Mouse (Mus musculus) neural tube, embryonic 14.5 days (tissue): ENCODE measurements around the gene AI661453. TPM values are rescaled to one million over a fixed set of nuclear protein-coding genes. Genes with fewer than 3 reads are reported as not detected.

Experiments used
- ATAC-seq: fragments of 200-750 bp; cut with Nextera tagmentation; 2 replicates; pipeline ENCODE4 v1.8.0; 2017; ENCODE audit warnings: low read depth, mild to moderate bottlenecking, moderate TSS enrichment, moderate library complexity
- H3K27ac ChIP-seq: fragments of 300-500 bp; sonication (generic); 2 replicates; pipeline ENCODE4 v1.5.1; 2014; ENCODE audit warnings: low read depth, mild to moderate bottlenecking, control low read depth, low read length, moderate library complexity, mixed read lengths
- H3K27me3 ChIP-seq: fragments of 300-500 bp; sonication (generic); 2 replicates; pipeline ENCODE4 v1.6.1; 2014; ENCODE audit warnings: low read length; ENCODE audit not compliant: control insufficient read depth, insufficient read depth
- H3K36me3 ChIP-seq: fragments of 300-500 bp; sonication (generic); 2 replicates; pipeline ENCODE4 v1.6.1; 2014; ENCODE audit warnings: low read length, mixed read lengths; ENCODE audit not compliant: control insufficient read depth, insufficient read depth
- H3K4me1 ChIP-seq: fragments of 300-500 bp; sonication (generic); 2 replicates; pipeline ENCODE4 v1.6.1; 2014; ENCODE audit warnings: low read length; ENCODE audit not compliant: control insufficient read depth, insufficient read depth
- H3K4me2 ChIP-seq: fragments of 300-500 bp; sonication (generic); 2 replicates; pipeline ENCODE4 v1.6.1; 2014; ENCODE audit warnings: mild to moderate bottlenecking, low read depth, low read length, control low read depth
- H3K4me3 ChIP-seq: fragments of 300-500 bp; sonication (generic); 2 replicates; pipeline ENCODE4 v1.5.1; 2014; ENCODE audit warnings: low read depth, low read length, control low read depth, mixed read lengths
- H3K9ac ChIP-seq: fragments of 300-500 bp; sonication (generic); replicated peaks from 2 replicates; pipeline ENCODE4 v1.6.1; 2014; ENCODE audit warnings: low read depth, mild to moderate bottlenecking, control low read depth, low read length, mixed read lengths
- H3K9me3 ChIP-seq: fragments of 300-500 bp; sonication (generic); 2 replicates; pipeline ENCODE4 v1.6.1; 2016; ENCODE audit warnings: low read length; ENCODE audit not compliant: control insufficient read depth
- WGBS: fragments of 180-500 bp; shearing (Covaris S2); extraction: QIAGEN DNeasy Blood & Tissue Kit; methylation state at CpG from one replicate; pipeline ENCODE4 v1.1.7; 2014; 5-methylcytosine and 5-hydroxymethylcytosine counted together
- polyA plus RNA-seq: library from polyadenylated mRNA; unstranded; fragments of >200 nt; fragmentation: Nextera tagmentation; extraction: Ambion mirVana; gene quantifications from 2 replicates; pipeline ENCODE4 v1.2.1, GENCODE M21; 2014

The AI661453 gene
- polyA plus RNA-seq, 1 experiment from 2014 or later, result not detected

DNA sequence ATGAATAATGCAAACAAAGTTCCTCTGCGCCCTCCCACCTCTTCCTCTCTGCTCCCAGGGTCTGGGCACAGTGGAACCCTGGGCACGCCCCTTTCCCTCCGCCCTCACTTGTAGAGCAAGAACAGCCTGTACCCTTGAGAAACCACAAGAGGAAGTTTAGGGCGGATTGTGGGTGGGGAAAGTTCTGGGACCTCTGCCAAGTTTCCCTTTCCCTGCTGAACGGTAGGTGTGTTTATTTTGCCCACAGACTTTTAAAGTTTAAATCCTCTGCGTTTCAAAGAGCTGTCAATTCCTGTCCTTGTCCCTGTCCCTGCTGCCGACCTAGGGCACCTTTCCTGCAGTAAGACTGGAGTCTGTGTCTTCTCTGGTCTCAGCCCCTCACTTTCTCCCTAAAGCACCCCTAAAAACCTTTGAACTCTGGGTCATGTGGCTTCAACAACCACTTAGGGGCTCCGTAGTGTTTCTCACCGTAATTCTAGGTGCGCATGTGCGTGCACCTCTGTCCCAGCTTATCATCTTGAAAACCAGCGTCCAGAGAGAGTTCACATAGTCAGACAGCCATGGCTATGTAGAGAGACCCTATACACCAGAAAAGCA, 71.7 kb downstream of the AI661453 start:
- WGBS, result 52% methylated on average over 12 of the region's 12 CpGs
- H3K4me1 ChIP-seq, result peaks cover 5% of the 10 kb centered on the region; the same call in 1 of the 2 replicates
- H3K27me3 ChIP-seq, result no peaks in the 10 kb centered on the region
- H3K36me3 ChIP-seq, result no peaks in the 10 kb centered on the region
- no peak overlapping the region for H3K27ac ChIP-seq
- 0 out of 2 replicates have a peak overlapping the region, but pooled peaks have one; percentile 6 for H3K4me2 ChIP-seq
- no peaks in the 10 kb centered on the region for H3K9me3 ChIP-seq
- ATAC-seq, result no peak
- H3K4me3 ChIP-seq, result no peak overlapping the region
- H3K9ac ChIP-seq, result no peak overlapping the region

DNA sequence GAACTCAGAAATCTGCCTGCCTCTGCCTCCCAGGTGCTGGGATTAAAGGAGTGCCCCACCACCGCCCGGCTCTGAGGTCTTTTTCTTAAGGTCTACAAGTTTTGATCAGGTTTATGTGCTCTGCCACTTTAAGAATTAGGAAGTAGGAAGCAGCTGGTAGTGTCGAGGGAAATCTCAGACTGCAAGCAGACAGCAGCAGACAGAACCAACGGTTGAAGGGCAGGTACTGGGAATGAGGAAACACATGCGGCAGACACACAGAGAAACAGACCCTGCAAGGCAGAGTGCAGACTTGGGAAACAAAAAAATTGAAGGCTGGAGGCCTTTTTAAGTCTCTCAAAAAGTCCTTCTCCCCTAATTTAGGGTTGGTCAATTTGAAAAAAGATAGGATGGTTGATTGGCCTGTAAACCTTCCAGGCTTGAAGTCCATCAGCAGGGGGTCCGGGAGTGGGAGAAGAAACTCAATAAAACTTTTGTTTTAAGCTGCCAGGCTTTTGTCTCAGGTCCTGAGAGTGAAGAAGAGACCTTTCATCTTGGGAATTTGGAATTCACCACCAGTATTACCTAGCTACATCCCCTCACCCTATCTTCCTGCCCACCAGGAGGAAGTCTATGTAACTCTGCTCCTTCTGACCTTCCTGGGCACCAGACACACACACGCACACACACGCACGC, 72.8 kb downstream of the AI661453 start:
- Histone ChIP-seq H3K4me1 (peaks cover 5% of the 10 kb centered on the region; the same call in 1 of the 2 replicates), H3K4me3 (no peak overlapping the region), H3K9me3 (no peaks in the 10 kb centered on the region), H3K27me3 (no peaks in the 10 kb centered on the region), H3K4me2 (no peak overlapping the region), H3K27ac (no peak overlapping the region), H3K9ac (no peak overlapping the region), H3K36me3 (no peaks in the 10 kb centered on the region)
- no peak for ATAC-seq
- WGBS, result 42% methylated on average over 9 of the region's 9 CpGs

DNA sequence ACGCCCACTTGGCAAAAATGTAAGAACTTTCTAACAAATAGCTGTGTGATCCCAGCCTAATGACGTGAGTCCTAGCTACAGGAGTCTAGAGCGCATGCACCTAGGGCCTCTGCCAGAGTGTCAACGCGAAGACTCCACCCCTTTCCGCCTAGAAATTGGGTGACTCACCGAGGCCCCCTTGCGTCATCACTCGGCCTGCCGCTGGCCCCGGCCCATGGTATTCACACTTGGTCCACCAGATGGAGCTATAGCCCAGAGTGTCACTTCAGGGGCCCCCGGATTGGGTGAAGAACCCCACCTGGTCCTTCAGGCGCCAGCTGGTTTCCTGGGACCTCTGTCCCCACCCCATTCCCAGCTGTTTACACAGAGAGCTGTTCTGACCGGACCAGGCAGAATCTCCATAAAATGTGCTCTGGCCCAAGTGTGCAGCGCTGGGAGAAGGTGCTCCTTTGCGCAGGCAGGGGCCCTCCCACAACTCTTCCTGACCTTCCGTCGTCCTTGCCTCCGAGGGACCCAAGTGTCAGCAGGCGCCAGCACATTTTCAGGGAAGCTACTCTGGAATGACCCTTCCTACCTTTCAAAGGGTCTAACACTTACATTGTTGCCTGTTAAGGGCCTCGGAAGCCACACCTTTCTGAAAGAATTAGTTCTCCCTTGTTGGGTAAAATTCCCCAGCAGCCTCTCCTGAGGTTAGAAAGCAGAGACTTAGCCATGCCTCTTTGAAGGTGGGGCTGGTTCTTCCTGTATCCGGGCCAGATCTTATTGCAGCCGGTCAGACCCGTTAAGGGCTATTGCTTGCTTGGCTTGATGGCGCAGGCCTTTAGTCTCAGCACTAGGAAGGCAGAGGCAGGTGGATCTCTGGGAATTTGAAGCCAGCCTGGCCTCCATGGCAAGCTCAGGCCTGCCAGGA, 75.0 kb downstream of the AI661453 start:
- Histone ChIP-seq H3K4me3 (no peak overlapping the region), H3K9ac (no peak overlapping the region), H3K27ac (no peak overlapping the region), H3K27me3 (no peaks in the 10 kb centered on the region), H3K9me3 (no peaks in the 10 kb centered on the region), H3K4me2 (peak overlapping the region; percentile 24; the same call in 1 of the 2 replicates), H3K36me3 (no peaks in the 10 kb centered on the region), H3K4me1 (no peaks in the 10 kb centered on the region)
- peak; percentile 89 for ATAC-seq
- WGBS, result 17% methylated on average over 25 of the region's 25 CpGs

DNA sequence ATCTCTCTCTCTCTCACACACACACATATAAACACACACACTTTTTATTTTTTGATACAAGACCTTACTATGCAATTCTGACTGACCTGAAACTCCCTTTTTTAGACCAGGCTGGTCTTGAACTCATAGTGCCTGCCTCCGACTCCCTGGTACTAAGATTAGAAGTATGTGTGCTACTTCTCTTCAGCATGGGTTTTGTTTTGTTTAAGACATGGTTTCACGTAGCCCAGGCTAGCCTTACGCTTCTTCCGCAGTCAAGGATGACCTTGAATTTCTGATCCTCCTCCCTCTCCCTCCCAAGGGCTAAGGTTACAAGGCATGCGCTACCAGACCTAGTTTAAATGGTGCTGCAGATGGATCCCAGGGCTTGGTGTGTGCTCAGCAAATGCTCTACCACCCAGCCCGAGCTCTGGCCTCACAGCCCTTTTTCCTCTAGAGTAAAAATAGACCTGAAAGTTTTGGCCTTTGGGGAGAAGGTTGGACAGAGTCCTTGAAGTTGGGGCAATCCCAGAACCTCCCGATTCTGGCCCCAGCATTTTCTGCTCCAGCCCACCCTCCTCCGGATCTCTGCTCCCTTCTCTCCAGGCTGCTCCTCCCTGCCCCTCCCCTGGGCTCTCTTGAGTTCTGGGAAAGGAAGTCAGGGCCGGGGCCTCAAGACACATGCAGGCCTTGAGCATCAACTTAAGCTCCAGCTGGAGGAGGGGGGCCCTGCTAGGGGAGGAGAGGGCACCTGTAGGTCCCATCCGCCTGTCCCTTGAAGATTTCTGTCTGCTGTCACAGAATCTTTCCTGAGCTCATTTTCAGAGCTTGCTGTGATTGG, 76.8 kb downstream of the AI661453 start:
- Histone ChIP-seq H3K36me3 (no peaks in the 10 kb centered on the region), H3K4me2 (no peak overlapping the region), H3K27me3 (no peaks in the 10 kb centered on the region), H3K9me3 (no peaks in the 10 kb centered on the region), H3K27ac (no peak overlapping the region), H3K9ac (no peak overlapping the region), H3K4me1 (no peaks in the 10 kb centered on the region), H3K4me3 (no peak overlapping the region)
- ATAC-seq, result no peak
- whole genome bisulfite sequencing, result 72% methylated on average over 10 of the region's 10 CpGs

DNA sequence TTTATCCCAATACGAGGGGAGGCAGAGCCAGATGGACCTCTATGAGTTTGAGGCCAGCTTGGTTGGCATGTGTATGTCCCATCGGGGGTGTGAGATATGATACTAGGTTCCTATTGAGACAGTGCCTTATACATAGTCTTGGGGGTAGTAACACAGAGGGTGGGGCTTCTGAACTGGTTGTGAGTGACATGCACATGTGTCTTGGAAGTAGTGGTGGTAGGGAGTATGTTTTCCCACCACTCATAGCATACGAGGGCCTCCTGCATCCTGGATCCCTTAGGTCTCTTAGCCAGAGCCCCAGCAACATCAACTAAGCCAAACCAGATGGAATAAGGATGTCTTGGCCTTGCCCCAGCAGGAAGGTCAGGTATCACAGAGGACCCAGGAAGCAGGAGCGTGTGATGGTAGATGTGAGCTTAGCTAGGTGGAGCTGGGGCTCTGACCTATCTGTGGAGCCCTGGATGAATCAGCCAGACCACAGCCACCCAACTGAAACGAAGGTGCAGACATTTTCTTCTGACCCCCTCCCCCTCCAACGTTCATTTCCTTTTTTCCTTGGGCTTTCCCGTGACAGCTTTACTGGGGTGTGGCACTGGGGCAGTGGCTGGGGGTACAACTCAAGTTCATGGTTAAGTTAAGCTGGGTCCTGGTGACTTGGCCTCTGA, 78.9 kb downstream of the AI661453 start:
- no peak overlapping the region for H3K27ac ChIP-seq
- H3K27me3 ChIP-seq, result no peaks in the 10 kb centered on the region
- no peak overlapping the region for H3K4me2 ChIP-seq
- ATAC-seq, result no peak
- no peaks in the 10 kb centered on the region for H3K4me1 ChIP-seq
- 84% methylated on average over 7 of the region's 7 CpGs for WGBS
- H3K4me3 ChIP-seq, result no peak overlapping the region
- no peaks in the 10 kb centered on the region for H3K9me3 ChIP-seq
- H3K36me3 ChIP-seq, result no peaks in the 10 kb centered on the region
- H3K9ac ChIP-seq, result no peak overlapping the region

DNA sequence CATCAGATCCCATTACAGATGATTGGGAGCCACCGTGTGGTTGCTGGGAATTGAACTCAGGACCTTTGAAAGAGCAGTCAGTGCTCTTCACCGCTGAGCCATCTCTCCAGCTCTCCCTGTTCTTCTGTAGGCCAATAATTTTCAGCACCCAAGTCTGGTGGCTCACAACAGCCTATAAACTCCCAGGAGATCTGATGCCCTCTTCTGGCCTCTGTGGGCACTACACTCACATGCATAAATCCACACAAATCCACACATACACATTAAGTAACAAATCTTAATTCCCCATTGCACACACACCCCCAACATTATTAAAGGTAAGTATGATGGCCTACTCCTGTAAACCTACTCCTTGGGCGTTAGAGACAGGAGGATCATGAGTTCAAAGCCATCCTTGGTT, 79.8 kb downstream of the AI661453 start:
- Histone ChIP-seq H3K27ac (no peak overlapping the region), H3K4me1 (peaks cover under 1% of the 10 kb centered on the region; the same call in 1 of the 2 replicates), H3K27me3 (no peaks in the 10 kb centered on the region), H3K9me3 (no peaks in the 10 kb centered on the region), H3K4me2 (no peak overlapping the region), H3K9ac (no peak overlapping the region), H3K4me3 (no peak overlapping the region), H3K36me3 (no peaks in the 10 kb centered on the region)
- WGBS, result 99% methylated on average over 3 of the region's 3 CpGs
- no peak for ATAC-seq

DNA sequence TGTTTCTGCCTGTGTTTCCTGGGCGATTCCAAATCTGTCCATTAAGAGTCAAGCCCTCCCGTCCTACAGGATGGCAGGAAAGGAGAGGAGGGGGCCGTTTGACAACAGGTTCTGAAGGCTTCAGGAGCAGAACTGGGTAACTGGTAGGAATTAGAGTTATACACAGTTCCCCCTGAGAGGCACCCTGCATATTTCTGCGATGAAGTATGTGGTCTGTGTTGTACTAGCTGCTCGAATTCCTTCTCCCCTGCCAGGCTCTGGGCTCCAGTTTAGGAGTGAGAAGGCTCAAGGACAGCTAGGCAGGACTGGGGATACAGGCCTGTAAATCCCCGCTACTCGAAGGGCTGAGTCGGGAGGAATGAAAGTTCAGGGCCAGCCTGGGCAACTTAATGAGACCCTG, 81.8 kb downstream of the AI661453 start:
- peaks cover 13% of the 10 kb centered on the region for H3K4me1 ChIP-seq
- WGBS, result 42% methylated on average over 8 of the region's 8 CpGs
- H3K9ac ChIP-seq, result no peak overlapping the region

More for the DNA sequence above, 81.8 kb downstream of the AI661453 start:
- no peak for ATAC-seq
- H3K9me3 ChIP-seq, result no peaks in the 10 kb centered on the region
- H3K27me3 ChIP-seq, result no peaks in the 10 kb centered on the region
- H3K4me3 ChIP-seq, result no peak overlapping the region
- no peaks in the 10 kb centered on the region for H3K36me3 ChIP-seq
- no peak overlapping the region for H3K27ac ChIP-seq
- H3K4me2 ChIP-seq, result no peak overlapping the region
